Mouse (Mus musculus): ENCODE measurements around the gene Sgms1.

- no peak for TF ChIP-seq TCF12 (IDR thresholded peaks at IDR 0.05; ENCODE audit: insufficient read depth, poor library complexity, severe bottlenecking)
- TF ChIP-seq POLR2A (IDR thresholded peaks at IDR 0.05; ENCODE audit: insufficient read length, low read depth), result no peak
- TF ChIP-seq MYOG (IDR thresholded peaks at IDR 0.05; ENCODE audit: control insufficient read depth in 1 of 3, insufficient read depth in 1 of 3, insufficient read length in 2 of 3, low read depth in 2 of 3), result no peak
- no peak for TF ChIP-seq USF1 (IDR thresholded peaks at IDR 0.05; ENCODE audit: low read depth)
- no peak for TF ChIP-seq SRF (IDR thresholded peaks at IDR 0.05; ENCODE audit: control insufficient read depth, insufficient read length, low read depth)
- no peak for TF ChIP-seq TCF3 (IDR thresholded peaks at IDR 0.05; ENCODE audit: insufficient read length, low read depth)
- no peak for TF ChIP-seq E2F4 (IDR thresholded peaks at IDR 0.05; ENCODE audit: insufficient read depth)
- TF ChIP-seq POLR2AphosphoS2 (IDR thresholded peaks at IDR 0.05; ENCODE audit: insufficient read length, low read depth), result no peak
- no peak for TF ChIP-seq MAX (IDR thresholded peaks at IDR 0.05; ENCODE audit: low read depth)
- TF ChIP-seq CEBPB (IDR thresholded peaks at IDR 0.05; ENCODE audit: insufficient read depth, poor library complexity, severe bottlenecking), result no peak
These were observed 44.8 kb downstream of the Sgms1 start for GRCm38 (mm10) chr19:32344738-32345121.

Measured in myocyte (in vitro differentiated cells).